Mouse (Mus musculus): ENCODE measurements around the gene Foxp2. TPM values are rescaled to one million over a fixed set of nuclear protein-coding genes. Genes with fewer than 3 reads are reported as not detected.

Gene Foxp2
- not detected for total RNA-seq (2023)

DNA sequence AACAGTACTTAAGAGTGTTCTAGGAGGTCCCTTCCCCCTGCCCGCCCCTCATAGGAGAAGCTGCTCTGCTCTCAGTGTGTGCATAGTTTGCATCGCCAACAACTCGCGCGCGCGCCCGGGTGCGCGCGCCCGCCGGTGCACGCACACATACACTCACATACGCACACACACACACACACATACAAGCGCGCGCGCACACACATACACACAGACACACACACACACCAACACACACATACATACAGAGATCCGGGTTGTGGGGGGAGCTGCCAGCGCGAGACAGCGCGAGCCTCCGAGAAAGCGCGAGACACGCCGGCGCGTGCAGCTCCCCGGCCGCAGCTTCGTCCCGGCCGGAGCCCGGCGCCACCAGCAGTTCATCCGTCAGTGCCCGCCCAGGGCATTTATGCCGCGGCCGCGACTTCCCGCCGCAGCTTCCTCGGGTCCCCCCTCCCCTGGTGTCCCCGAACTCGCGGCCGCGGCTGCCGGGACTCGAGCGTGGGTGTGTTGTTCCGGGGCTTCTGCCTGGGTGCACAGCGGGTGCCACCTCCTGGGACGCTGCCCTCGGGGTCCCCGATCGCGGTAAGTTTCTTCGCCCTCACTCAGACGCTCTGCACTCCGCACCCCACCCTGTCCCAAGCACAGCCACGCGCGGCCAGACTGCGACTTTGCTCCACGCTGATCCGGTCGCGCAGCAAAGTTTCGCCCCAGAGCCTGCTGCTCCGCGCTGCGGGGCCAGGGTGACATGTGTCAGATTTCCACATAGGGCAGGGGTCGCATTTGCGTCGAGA is at the start of gene Foxp2:
TSS of gene Foxp2 (plus strand) at position 167 of the 788 bp plus-strand sequence.

Other genes starting within 250 kb of the Foxp2 start
- not detected for gene Ppp1r3a, start 146.1 kb upstream of the Foxp2 start, total RNA-seq (2023)

All from neutrophil, adult 59 days (primary cell).